Mouse (Mus musculus): ENCODE results near the gene Heatr9. TPM values are rescaled to one million over a fixed set of nuclear protein-coding genes. Genes with fewer than 3 reads are reported as not detected.

Heatr9 gene
- total and polyA plus RNA-seq, 3 experiments = not detected

GRCm38 (mm10) chr11:83529024-83529423 is 7.0 kb upstream of the Heatr9 start:
- Histone ChIP-seq H3K4me3 (ENCODE audit: low read depth, low read length) (no peak overlapping the region), H3K4me1 (ENCODE audit: insufficient read depth, low read depth, low read length) (no peaks in the 10 kb centered on the region), H3K9me3 (replicated peaks) (no peaks in the 10 kb centered on the region), H3K27me3 (ENCODE audit: insufficient read depth, low read length) (peaks cover under 1% of the 10 kb centered on the region; the same call in 1 of the 2 replicates), H3K36me3 (replicated peaks) (no peaks in the 10 kb centered on the region)
- no peak for ATAC-seq (ENCODE audit: extremely low read depth, insufficient number of reproducible peaks, low FRiP score, poor library complexity, severe bottlenecking)
- TF ChIP-seq TAL1 (conservative IDR thresholded peaks at IDR 0.05; ENCODE audit: low read depth, low read length) (no peak), POLR2AphosphoS5 (IDR thresholded peaks at IDR 0.05; ENCODE audit: insufficient replicate concordance, low read depth, low read length) (no peak), GATA2 (IDR thresholded peaks at IDR 0.05; ENCODE audit: borderline replicate concordance, low read depth, low read length) (no peak), CTCF (IDR thresholded peaks at IDR 0.05; ENCODE audit: low read depth, low read length) (no peak), GATA1 (IDR thresholded peaks at IDR 0.05; ENCODE audit: borderline replicate concordance, low read length) (no peak)
- DNase-seq (ENCODE audit: low spot score) = no peak

DNA sequence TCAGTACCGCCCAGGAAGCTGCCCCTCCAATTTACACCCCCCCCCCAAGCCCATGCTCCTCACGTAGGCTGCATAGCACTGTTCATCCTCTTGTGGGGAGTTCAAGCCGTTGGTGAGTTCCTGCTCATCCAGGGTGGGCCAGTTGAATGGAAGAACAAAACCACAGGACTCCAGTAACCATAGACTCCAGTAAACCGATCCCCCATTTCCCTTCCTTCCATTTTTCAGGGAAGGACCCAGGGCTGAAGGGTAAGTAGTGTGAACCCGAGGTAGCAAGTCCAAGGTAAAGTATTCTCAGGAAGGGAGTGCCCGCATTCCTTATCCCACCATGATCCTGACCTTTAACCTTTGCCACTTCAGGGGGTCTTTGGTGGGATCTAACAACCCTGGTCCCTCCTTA is 3.6 kb downstream of the Heatr9 start:
- Histone ChIP-seq H3K9me3 (replicated peaks) (no peaks in the 10 kb centered on the region), H3K27me3 (ENCODE audit: insufficient read depth, low read length) (peaks cover 36% of the 10 kb centered on the region), H3K4me3 (ENCODE audit: low read depth, low read length) (no peak overlapping the region), H3K36me3 (replicated peaks) (no peaks in the 10 kb centered on the region), H3K4me1 (ENCODE audit: insufficient read depth, low read depth, low read length) (no peaks in the 10 kb centered on the region)
- no peak for DNase-seq (ENCODE audit: low spot score)
- no peak for TF ChIP-seq POLR2AphosphoS5 (IDR thresholded peaks at IDR 0.05; ENCODE audit: insufficient replicate concordance, low read depth, low read length)
- no peak for ATAC-seq (ENCODE audit: extremely low read depth, insufficient number of reproducible peaks, low FRiP score, poor library complexity, severe bottlenecking)

GRCm38 (mm10) chr11:83517153-83517552 is 4.8 kb downstream of the Heatr9 start:
- Histone ChIP-seq H3K36me3 (replicated peaks) (no peaks in the 10 kb centered on the region), H3K27me3 (ENCODE audit: insufficient read depth, low read length) (peaks cover 36% of the 10 kb centered on the region), H3K9me3 (replicated peaks) (no peaks in the 10 kb centered on the region), H3K4me3 (ENCODE audit: low read depth, low read length) (no peak overlapping the region), H3K4me1 (ENCODE audit: insufficient read depth, low read depth, low read length) (no peaks in the 10 kb centered on the region)
- no peak for ATAC-seq (ENCODE audit: extremely low read depth, insufficient number of reproducible peaks, low FRiP score, poor library complexity, severe bottlenecking)
- TF ChIP-seq TAL1 (conservative IDR thresholded peaks at IDR 0.05; ENCODE audit: low read depth, low read length) (no peak), GATA2 (IDR thresholded peaks at IDR 0.05; ENCODE audit: borderline replicate concordance, low read depth, low read length) (no peak), CTCF (IDR thresholded peaks at IDR 0.05; ENCODE audit: low read depth, low read length) (no peak), GATA1 (IDR thresholded peaks at IDR 0.05; ENCODE audit: borderline replicate concordance, low read length) (no peak), POLR2AphosphoS5 (IDR thresholded peaks at IDR 0.05; ENCODE audit: insufficient replicate concordance, low read depth, low read length) (no peak)
- DNase-seq (ENCODE audit: low spot score) = no peak

DNA sequence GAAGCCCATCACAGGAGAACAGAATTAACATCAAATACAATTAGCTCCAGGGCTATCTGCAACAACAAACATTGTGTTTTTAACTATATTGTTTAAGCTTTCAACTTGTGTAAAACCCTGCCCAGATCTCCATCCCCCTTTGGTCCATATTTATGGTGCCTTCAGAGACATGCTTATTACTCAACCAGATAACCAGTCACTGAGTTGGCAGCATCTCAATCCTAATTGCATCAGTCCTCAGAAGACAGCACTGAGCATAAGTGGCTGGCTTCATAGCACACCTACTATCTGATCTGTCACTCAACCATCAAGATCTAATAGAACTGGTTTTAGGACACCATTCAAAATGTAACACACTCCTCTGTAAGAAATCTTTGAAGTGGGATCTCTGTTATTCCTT is 12.5 kb downstream of the Heatr9 start:
- Histone ChIP-seq H3K27me3 (ENCODE audit: insufficient read depth, low read length) (peaks cover 3% of the 10 kb centered on the region; the same call in 1 of the 2 replicates), H3K9me3 (replicated peaks) (no peaks in the 10 kb centered on the region), H3K4me1 (ENCODE audit: insufficient read depth, low read depth, low read length) (no peaks in the 10 kb centered on the region), H3K36me3 (replicated peaks) (peaks cover 37% of the 10 kb centered on the region), H3K4me3 (ENCODE audit: low read depth, low read length) (no peak overlapping the region)
- no peak for DNase-seq (ENCODE audit: low spot score)
- TF ChIP-seq TAL1 (conservative IDR thresholded peaks at IDR 0.05; ENCODE audit: low read depth, low read length) = no peak
- no peak for TF ChIP-seq CTCF (IDR thresholded peaks at IDR 0.05; ENCODE audit: low read depth, low read length)
- TF ChIP-seq GATA2 (IDR thresholded peaks at IDR 0.05; ENCODE audit: borderline replicate concordance, low read depth, low read length) = no peak
- ATAC-seq (ENCODE audit: extremely low read depth, insufficient number of reproducible peaks, low FRiP score, poor library complexity, severe bottlenecking) = no peak

- Histone ChIP-seq H3K27me3 (ENCODE audit: insufficient read depth, low read length) (no peaks in the 10 kb centered on the region), H3K4me3 (ENCODE audit: low read depth, low read length) (no peak overlapping the region), H3K9me3 (replicated peaks) (no peaks in the 10 kb centered on the region), H3K36me3 (replicated peaks) (peaks cover 80% of the 10 kb centered on the region), H3K4me1 (ENCODE audit: insufficient read depth, low read depth, low read length) (no peaks in the 10 kb centered on the region)
- TF ChIP-seq GATA1 (IDR thresholded peaks at IDR 0.05; ENCODE audit: borderline replicate concordance, low read length) = no peak
- no peak for TF ChIP-seq TAL1 (conservative IDR thresholded peaks at IDR 0.05; ENCODE audit: low read depth, low read length)
- TF ChIP-seq CTCF (IDR thresholded peaks at IDR 0.05; ENCODE audit: low read depth, low read length) = no peak
- TF ChIP-seq GATA2 (IDR thresholded peaks at IDR 0.05; ENCODE audit: borderline replicate concordance, low read depth, low read length) = no peak
- no peak for TF ChIP-seq POLR2AphosphoS5 (IDR thresholded peaks at IDR 0.05; ENCODE audit: insufficient replicate concordance, low read depth, low read length)
- no peak for DNase-seq (ENCODE audit: low spot score)
- ATAC-seq (ENCODE audit: extremely low read depth, insufficient number of reproducible peaks, low FRiP score, poor library complexity, severe bottlenecking) = no peak
These were observed 17.7 kb downstream of the Heatr9 start for GRCm38 (mm10) chr11:83504308-83504707.

GRCm38 (mm10) chr11:83495571-83495970 is 26.4 kb downstream of the Heatr9 start:
- H3K36me3 ChIP-seq (replicated peaks) = peaks cover 56% of the 10 kb centered on the region
- no peak for ATAC-seq (ENCODE audit: extremely low read depth, insufficient number of reproducible peaks, low FRiP score, poor library complexity, severe bottlenecking)

DNA sequence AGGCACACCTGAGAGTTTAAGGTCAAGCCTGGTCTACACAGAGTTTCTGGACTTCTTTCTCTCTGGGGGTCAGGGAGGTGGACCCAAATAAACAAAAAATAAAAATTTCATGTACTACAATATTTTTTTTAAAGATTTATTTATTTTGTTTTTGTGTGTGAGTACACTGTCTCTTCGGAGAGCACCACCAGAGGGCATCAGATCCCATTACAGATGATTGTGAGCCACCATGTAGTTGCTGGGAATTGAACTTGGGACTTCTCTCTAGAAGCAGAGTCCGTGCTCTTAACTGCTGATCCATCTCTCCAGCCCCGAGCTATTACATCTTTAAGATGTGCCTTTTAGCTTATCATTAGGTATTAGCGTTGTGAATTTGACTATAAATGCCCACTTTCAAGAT is 30.5 kb downstream of the Heatr9 start:
- ATAC-seq (ENCODE audit: extremely low read depth, insufficient number of reproducible peaks, low FRiP score, poor library complexity, severe bottlenecking) (no peak), DNase-seq (ENCODE audit: low spot score) (no peak)
- H3K36me3 ChIP-seq (replicated peaks) = peaks cover 55% of the 10 kb centered on the region
- no peaks in the 10 kb centered on the region for H3K27me3 ChIP-seq (ENCODE audit: insufficient read depth, low read length)
- H3K4me1 ChIP-seq (ENCODE audit: insufficient read depth, low read depth, low read length) = no peaks in the 10 kb centered on the region
- no peaks in the 10 kb centered on the region for H3K9me3 ChIP-seq (replicated peaks)
- TF ChIP-seq TAL1 (conservative IDR thresholded peaks at IDR 0.05; ENCODE audit: low read depth, low read length) (no peak), GATA1 (IDR thresholded peaks at IDR 0.05; ENCODE audit: borderline replicate concordance, low read length) (no peak), GATA2 (IDR thresholded peaks at IDR 0.05; ENCODE audit: borderline replicate concordance, low read depth, low read length) (no peak), CTCF (IDR thresholded peaks at IDR 0.05; ENCODE audit: low read depth, low read length) (no peak)
- H3K4me3 ChIP-seq (ENCODE audit: low read depth, low read length) = no peak overlapping the region

More at GRCm38 (mm10) chr11:83495571-83495970, 26.4 kb downstream of the Heatr9 start:
- Histone ChIP-seq H3K9me3 (replicated peaks) (no peaks in the 10 kb centered on the region), H3K4me3 (ENCODE audit: low read depth, low read length) (no peak overlapping the region), H3K27me3 (ENCODE audit: insufficient read depth, low read length) (no peaks in the 10 kb centered on the region), H3K4me1 (ENCODE audit: insufficient read depth, low read depth, low read length) (no peaks in the 10 kb centered on the region)
- no peak for DNase-seq (ENCODE audit: low spot score)
- no peak for TF ChIP-seq GATA1 (IDR thresholded peaks at IDR 0.05; ENCODE audit: borderline replicate concordance, low read length)
- no peak for TF ChIP-seq GATA2 (IDR thresholded peaks at IDR 0.05; ENCODE audit: borderline replicate concordance, low read depth, low read length)
- no peak for TF ChIP-seq POLR2AphosphoS5 (IDR thresholded peaks at IDR 0.05; ENCODE audit: insufficient replicate concordance, low read depth, low read length)
- TF ChIP-seq CTCF (IDR thresholded peaks at IDR 0.05; ENCODE audit: low read depth, low read length) = no peak
- no peak for TF ChIP-seq TAL1 (conservative IDR thresholded peaks at IDR 0.05; ENCODE audit: low read depth, low read length)

Measured in G1E (cell line).